Mouse (Mus musculus): ENCODE results near the gene Hist1h2bn. TPM values are rescaled to one million over a fixed set of nuclear protein-coding genes. Genes with fewer than 3 reads are reported as not detected.
"Not testable (repeated sequence)": the region's sequence is repeated elsewhere in the genome, so short reads cannot be mapped to it uniquely, and the experiment has no call there.

Gene Hist1h2bn
- polyA plus RNA-seq, 1 experiment = 9.6 TPM

DNA sequence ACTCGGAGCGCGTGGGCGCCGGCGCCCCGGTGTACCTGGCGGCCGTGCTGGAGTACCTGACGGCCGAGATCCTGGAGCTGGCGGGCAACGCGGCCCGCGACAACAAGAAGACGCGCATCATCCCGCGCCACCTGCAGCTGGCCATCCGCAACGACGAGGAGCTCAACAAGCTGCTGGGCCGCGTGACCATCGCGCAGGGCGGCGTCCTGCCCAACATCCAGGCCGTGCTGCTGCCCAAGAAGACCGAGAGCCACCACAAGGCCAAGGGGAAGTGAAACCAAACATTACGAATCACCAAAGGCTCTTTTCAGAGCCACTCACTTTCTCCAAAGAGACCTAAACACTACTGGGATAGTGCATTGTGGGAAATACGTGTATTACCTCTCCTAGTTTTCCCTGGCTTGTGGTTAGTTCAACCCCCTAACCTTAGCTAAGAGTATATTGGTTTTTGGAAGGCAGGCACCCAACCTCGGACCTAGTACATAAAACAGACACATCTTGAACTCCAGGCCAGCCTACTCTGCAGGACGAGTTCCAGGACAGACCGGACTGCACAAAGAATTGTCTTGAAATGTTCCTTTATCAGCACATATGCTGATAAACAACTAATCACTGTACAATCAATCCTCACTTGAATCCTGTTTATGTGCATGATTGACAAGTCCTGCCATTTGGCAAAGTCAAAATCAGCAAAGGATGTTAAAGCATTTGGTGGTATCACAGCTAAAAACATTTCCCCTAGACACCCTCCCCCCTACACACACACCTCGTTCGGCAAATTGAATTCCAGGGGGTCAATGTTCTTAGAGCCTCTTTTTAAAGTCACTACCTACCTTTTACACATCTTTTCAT is 37.2 kb upstream of the Hist1h2bn start:
- Histone ChIP-seq H3K4me1 (ENCODE audit: control insufficient read depth, insufficient read depth, low read length) (peaks cover 13% of the 10 kb centered on the region; the same call in 1 of the 2 replicates), H3K4me3 (ENCODE audit: insufficient read depth, low read length) (peak overlapping the region; percentile 37), H3K27ac (ENCODE audit: insufficient read depth, low read length) (peak overlapping the region; percentile 54)
- peak; percentile 81 for TF ChIP-seq POLR2A (IDR thresholded peaks at IDR 0.05; ENCODE audit: low read depth, low read length)

DNA sequence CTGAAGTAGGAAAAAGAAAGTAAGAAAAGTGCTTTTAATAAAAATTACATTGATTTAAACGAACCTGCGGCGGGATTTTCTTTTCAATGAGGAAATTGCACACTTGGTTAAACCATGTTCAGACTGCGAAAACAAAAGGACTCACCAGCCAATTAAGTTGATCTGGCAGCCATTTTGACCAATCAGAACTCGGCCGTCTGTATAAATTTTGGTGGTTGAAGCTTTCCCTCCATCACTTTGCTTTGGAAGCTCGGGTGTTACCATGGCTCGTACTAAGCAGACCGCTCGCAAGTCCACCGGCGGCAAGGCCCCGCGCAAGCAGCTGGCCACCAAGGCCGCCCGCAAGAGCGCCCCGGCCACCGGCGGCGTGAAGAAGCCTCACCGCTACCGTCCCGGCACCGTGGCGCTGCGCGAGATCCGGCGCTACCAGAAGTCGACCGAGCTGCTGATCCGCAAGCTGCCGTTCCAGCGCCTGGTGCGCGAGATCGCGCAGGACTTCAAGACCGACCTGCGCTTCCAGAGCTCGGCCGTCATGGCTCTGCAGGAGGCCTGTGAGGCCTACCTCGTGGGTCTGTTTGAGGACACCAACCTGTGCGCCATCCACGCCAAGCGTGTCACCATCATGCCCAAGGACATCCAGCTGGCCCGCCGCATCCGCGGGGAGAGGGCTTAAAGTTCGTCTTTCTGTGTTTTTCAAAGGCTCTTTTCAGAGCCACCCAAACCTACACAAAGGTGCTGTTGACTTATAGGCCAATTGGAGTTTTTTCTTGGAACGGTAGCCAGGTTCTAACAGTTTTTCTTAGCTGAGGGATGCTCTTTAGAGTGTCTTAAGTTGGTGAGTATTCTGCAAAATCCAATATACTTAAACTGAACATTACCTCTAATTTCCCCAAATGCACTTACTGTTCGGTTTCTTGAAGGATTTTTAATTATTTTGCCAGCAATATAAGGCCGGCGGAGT is 36.2 kb upstream of the Hist1h2bn start, which contains the start of gene Hist1h3h:
Gene Hist1h3h, plus strand, starts transcription at position 263 of the 961 bp plus-strand sequence.
- TF ChIP-seq POLR2A (IDR thresholded peaks at IDR 0.05; ENCODE audit: low read depth, low read length) = peak; percentile 87
- Histone ChIP-seq H3K4me3 (ENCODE audit: insufficient read depth, low read length) (peak within 1 kb of the TSS; percentile 55), H3K27ac (ENCODE audit: insufficient read depth, low read length) (peak within 1 kb of the TSS; percentile 80), H3K4me1 (ENCODE audit: control insufficient read depth, insufficient read depth, low read length) (peaks cover 13% of the 10 kb centered on the region; the same call in 1 of the 2 replicates)

DNA sequence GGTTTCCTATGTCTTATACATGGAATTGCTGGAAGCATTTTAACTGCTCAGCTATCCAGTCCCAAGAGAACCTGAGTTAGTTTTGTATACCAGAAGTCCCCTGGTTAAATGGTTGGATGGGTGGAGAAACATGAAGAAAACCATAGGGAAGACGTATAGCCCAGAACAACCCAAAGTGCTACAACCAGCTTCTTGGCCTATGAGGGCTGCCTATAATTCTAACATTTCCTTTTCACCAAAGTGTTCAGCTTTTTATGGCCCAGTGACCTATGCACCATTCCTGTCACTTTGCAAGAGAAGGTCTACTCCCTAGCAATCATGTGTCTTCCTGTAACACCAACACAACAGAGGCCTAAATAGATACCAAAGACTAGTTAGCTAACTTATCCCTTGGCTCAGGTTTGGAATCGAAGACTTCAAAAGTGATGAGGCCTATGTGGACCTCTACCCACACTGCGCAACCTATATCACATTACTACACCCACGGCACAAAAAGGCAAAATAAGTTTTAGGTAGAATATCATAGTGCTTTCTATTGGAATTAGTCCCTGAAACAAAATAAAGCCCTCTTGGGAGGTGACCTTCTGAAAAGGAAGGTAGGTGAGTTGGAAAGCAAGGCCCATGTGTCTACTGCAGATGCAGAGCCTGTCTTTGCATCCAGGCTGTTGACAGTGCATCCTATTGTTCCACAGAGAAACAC is 35.4 kb upstream of the Hist1h2bn start:
- Histone ChIP-seq H3K4me3 (ENCODE audit: insufficient read depth, low read length) (peak overlapping the region; percentile 50), H3K4me1 (ENCODE audit: control insufficient read depth, insufficient read depth, low read length) (peaks cover 13% of the 10 kb centered on the region; the same call in 1 of the 2 replicates), H3K27ac (ENCODE audit: insufficient read depth, low read length) (peak overlapping the region; percentile 54)
- TF ChIP-seq POLR2A (IDR thresholded peaks at IDR 0.05; ENCODE audit: low read depth, low read length) (peak; percentile 89), CTCF (IDR thresholded peaks at IDR 0.05; ENCODE audit: borderline replicate concordance, insufficient read depth, low read length) (no peak)

DNA sequence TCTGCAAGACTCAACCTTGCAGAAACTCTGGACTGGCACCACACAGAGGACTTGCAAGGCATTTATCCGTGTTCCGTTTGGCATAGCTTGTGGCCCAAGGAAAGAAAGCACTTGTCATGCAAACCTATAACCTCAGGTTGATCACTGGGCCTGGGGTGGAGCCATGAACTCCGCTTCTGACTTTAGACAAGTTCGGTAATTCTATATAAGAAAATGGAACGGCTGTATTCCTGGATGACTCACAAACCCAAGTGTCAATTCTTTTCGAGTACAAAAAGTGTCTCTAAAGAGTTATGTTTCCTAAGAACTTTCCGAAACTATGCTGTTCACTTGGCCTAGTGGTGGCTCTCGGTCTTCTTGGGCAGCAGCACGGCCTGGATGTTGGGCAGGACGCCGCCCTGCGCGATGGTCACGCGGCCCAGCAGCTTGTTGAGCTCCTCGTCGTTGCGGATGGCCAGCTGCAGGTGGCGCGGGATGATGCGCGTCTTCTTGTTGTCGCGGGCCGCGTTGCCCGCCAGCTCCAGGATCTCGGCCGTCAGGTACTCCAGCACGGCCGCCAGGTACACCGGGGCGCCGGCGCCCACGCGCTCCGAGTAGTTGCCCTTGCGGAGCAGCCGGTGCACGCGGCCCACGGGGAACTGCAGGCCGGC is 32.7 kb upstream of the Hist1h2bn start:
- not testable (repeated sequence) for H3K4me1 ChIP-seq (ENCODE audit: control insufficient read depth, insufficient read depth, low read length)
- peak overlapping the region; percentile 53 for H3K27ac ChIP-seq (ENCODE audit: insufficient read depth, low read length)
- peak overlapping the region; percentile 33 for H3K4me3 ChIP-seq (ENCODE audit: insufficient read depth, low read length)

DNA sequence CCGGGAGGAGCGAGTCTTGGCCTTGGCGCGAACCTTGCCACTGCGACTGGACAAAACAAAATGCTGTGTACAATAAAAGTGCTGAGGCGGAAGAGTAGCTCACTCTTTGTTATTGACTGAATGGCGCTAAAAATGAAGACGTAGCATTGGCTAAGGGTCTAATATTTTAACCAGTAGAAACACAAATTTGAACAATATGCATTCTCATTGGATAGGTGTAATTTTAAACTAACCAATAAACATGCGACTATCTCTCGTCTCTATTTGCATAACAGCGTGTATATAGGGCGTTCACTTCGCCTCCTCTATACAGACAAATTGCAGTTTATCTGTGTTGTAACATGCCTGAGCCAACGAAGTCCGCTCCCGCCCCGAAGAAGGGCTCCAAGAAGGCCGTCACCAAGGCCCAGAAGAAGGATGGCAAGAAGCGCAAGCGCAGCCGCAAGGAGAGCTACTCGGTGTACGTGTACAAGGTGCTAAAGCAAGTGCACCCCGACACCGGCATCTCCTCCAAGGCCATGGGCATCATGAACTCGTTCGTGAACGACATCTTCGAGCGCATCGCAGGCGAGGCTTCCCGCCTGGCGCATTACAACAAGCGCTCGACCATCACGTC is 32.1 kb upstream of the Hist1h2bn start, which contains the start of gene Hist1h2bm:
Gene Hist1h2bm, plus strand, starts transcription at position 288 of the 616 bp plus-strand sequence.
- peak; percentile 94 for TF ChIP-seq POLR2A (IDR thresholded peaks at IDR 0.05; ENCODE audit: low read depth, low read length)
- Histone ChIP-seq H3K4me3 (ENCODE audit: insufficient read depth, low read length) (peak within 1 kb of the TSS; percentile 33), H3K27ac (ENCODE audit: insufficient read depth, low read length) (peak within 1 kb of the TSS; percentile 56)
- H3K4me1 ChIP-seq (ENCODE audit: control insufficient read depth, insufficient read depth, low read length) = not testable (repeated sequence)

DNA sequence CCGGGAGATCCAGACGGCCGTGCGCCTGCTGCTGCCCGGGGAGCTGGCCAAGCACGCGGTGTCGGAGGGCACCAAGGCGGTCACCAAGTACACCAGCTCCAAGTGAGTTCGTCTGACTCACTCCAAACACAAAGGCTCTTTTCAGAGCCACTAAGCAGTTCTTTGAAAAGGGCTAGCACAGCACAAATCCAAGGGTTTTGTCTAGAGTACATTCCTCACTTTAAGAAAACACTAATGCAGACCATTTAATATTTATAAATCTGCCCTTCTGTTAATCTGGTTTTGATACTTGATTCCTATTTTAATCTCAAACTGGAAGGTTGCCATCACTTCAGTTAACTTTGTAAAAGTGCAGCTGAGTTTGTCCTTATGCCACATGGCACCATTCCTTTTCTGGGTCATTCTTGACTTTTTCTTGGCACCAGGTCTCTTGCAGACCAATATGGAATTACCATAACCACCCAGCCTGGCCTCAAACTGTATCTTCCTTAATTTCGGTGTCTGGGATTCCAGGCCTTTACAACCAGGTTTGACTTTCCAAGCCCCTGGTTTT is 31.5 kb upstream of the Hist1h2bn start:
- TF ChIP-seq POLR2A (IDR thresholded peaks at IDR 0.05; ENCODE audit: low read depth, low read length) (peak; percentile 54; the same call in 1 of the 2 replicates), CTCF (IDR thresholded peaks at IDR 0.05; ENCODE audit: borderline replicate concordance, insufficient read depth, low read length) (no peak)
- H3K4me3 ChIP-seq (ENCODE audit: insufficient read depth, low read length) = no peak overlapping the region
- H3K4me1 ChIP-seq (ENCODE audit: control insufficient read depth, insufficient read depth, low read length) = peaks cover 7% of the 10 kb centered on the region; the same call in 1 of the 2 replicates
- H3K27ac ChIP-seq (ENCODE audit: insufficient read depth, low read length) = peak overlapping the region; percentile 56

DNA sequence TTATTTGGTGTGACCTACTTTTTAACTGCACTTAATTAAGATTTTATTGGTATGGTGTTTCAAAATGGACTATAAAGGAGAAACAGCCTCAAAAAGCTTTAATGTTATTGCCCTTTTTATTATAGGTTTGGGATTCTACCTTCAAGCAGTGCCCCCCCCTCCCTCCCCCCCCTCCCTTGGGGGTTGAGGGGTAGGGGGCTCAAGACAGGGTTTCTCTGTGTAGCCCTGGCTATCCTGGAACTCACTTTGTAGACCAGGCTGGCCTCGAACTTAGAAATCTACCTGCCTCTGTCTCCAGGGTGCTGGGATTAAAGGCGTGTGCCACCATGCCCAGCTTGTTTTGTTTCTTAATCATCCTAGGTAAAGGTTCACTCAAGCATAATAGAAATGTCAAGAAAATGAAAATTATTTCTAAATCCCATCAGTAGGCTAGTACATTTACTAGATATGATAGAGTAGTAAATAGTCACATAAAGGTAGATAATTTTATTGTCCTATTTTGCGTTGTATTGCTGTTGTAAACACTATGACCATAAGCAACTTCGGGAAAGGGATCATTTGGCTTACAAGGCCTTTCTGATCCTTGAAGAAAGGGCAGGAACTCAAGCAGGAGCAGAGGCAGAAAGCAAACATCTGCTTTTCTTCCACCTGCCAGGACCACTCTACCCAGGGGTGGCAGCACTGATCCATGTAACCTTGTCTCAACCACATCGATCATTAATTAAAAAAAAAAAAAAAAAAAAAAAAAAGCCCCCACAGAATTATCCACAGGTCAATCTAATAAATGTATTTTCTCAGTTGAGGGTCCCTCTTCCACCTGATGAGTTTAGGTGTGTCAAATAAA is 30.7 kb upstream of the Hist1h2bn start:
- no peak overlapping the region for H3K27ac ChIP-seq (ENCODE audit: insufficient read depth, low read length)
- H3K4me1 ChIP-seq (ENCODE audit: control insufficient read depth, insufficient read depth, low read length) = peaks cover 7% of the 10 kb centered on the region; the same call in 1 of the 2 replicates
- TF ChIP-seq POLR2A (IDR thresholded peaks at IDR 0.05; ENCODE audit: low read depth, low read length) (no peak), CTCF (IDR thresholded peaks at IDR 0.05; ENCODE audit: borderline replicate concordance, insufficient read depth, low read length) (no peak)
- no peak overlapping the region for H3K4me3 ChIP-seq (ENCODE audit: insufficient read depth, low read length)

All from embryonic fibroblast, embryonic 13.5 days (primary cell).